Mouse (Mus musculus) forelimb bud, embryonic 11.5 days (tissue): Measurements from ENCODE around the gene Ptgir.

ENCODE experiments used
- DNase-seq: peaks from one replicate; pipeline ENCODE4 v3.0.0-alpha.2; 2012; ENCODE audit warnings: low read depth, low spot score

Ptgir gene

DNA sequence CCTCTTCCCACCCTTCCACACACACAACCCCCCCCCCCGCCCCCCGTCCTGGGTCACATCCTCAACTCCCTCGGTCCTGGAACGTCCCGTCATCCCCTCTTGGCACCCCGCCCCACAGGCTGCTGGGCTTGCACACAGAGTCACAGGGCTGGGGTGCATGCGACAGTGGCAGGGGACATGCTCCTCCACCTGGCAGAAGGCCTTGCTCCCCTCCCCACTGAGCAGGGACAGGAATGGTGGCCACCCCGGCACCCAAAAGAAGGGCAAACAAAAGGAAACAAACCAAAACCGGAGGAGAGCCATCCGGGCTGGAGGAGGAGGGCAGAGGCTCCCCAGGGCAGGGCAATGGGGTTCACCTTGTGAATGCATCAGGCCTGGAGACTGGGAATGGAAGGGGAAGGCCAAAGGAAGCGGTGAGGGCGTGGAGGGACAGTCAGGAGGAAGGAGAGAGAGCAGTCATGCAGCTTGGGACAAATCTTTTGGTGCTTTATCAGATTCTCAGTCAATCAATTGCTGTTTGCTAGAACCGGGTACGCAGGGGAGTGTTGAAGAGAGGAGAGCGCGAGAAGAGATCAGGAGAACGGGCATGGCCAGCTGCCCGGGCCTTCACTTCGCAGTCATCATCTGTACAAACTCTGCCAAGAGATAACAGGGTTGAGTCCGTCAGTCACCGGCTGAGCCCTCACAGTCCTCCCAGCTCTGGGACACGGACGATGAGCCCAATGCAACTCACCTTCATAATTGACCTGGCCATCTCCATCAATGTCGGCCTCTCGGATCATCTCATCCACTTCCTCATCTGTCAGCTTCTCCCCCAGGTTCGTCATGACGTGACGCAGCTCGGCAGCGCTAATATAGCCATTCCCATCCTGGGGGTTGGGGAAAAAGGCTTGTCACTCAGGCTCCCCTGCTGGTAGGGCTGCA, 10.3 kb downstream of the Ptgir start:
- no peak for DNase-seq

GRCm38 (mm10) chr7:16917447-16917846, 11.2 kb downstream of the Ptgir start:
- no peak for DNase-seq

DNA sequence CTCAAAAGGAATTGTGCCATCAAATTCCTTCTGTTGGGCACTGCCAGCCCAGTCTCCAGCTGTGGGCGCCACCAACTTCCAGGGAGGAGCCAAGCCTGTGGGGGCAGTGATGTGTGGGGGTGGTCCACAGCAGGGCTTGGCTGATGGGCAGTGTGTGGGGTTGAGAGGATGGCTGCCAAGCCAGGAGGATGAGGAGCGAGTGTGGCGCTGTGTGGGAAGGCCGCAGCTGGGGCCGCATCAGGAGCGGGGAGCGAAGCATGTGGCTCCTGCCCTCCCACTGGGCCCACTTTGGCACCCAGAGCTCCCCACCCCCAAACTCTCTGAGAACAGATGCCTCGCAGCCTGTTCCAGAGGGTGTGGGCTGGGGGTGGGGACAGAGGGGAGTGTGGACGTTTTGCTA, 11.7 kb downstream of the Ptgir start:
- DNase-seq: no peak

- DNase-seq: no peak
Observed at GRCm38 (mm10) chr7:16918670-16919069, 12.4 kb downstream of the Ptgir start.

GRCm38 (mm10) chr7:16919395-16920149, 13.3 kb downstream of the Ptgir start:
- no peak for DNase-seq

DNA sequence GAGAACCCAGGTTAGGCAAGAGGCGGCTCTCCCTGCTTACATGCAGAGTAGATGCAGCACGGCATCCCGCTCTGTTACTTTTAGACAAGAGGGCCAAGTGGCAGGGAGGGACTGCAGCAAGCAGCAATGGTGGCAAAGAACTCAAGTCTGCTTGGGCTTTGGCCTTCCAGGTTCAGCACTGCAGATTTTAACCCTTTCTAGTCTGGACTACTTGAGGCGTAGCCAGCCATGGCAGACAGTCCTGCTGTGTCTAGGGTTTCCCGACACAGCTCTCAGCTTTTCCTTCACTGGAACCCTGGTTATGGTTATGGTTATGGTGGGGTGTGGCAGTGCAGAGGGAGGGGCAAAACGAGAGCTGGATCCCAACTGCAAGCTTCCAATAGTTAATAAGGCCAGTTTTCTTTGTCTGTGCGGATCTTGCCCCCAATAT, 13.9 kb downstream of the Ptgir start:
- DNase-seq: no peak

GRCm38 (mm10) chr7:16920818-16921791, 14.8 kb downstream of the Ptgir start:
- DNase-seq: peak; percentile 34

- no peak for DNase-seq
Observed at GRCm38 (mm10) chr7:16921881-16922335, 15.6 kb downstream of the Ptgir start.

GRCm38 (mm10) chr7:16922360-16922973, 16.2 kb downstream of the Ptgir start:
- no peak for DNase-seq

DNA sequence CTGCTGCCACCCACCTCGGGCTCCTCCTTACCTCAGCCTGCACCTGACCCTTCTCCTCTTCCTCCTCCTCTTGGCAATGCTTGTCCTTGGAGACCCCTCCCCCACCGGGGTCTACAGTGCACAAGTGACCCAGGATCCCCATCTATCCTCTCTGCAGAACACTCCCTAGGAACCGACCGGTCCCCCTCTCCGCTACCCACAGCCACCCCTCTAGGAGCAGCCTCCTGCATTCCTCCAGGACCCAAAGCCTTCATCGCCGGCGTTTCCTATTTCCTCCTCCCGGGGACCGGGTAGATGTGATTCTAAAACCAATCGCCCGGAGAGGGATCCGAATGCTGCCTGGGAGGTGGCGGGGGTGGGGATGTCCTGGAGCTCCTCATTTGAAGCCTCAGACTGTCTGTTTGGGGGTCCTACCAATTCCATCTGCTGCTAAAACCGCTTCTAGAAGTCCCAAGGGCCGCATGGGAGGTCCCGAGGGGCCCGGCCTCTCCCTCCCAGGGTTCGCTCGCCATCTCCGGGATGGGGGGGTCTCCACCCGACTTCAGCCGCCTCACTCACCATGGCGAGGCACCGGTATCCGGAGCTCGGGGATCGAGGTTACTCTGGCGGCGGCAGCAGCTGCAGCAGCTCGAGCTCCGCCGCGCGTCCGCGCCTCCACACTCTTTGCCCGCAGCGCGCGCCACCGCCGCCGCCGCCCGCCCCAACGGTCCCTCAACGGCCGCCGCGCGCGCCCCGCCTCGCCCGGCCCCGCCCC, 17.2 kb downstream of the Ptgir start:
- no peak for DNase-seq

GRCm38 (mm10) chr7:16924037-16924834, 17.9 kb downstream of the Ptgir start, which contains the start of gene Calm3:
Calm3 (minus strand) TSS chr7:16924114.
- peak; percentile 100 for DNase-seq

GRCm38 (mm10) chr7:16928341-16928740, 22.1 kb downstream of the Ptgir start:
- no peak for DNase-seq

DNA sequence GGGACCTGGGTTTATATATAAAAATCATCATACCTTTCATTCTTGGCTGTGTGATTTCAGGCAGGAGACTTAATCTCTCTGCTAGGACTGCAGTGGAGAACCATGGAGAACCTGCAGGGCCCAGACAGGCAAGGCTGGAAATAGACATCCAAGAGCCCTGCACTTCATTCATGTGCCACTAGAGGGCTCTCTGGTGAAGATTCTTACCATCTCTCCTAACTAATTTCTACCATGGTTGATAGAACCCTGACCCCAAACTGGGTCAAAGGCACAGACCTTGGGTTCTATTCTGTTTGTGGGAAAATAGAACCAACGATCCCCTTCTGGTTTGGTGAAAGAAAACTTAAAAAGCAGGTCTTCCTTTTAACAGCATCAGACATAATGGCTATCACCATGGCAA, 24.6 kb downstream of the Ptgir start:
- DNase-seq: peak; percentile 75

GRCm38 (mm10) chr7:16931968-16932627, 25.8 kb downstream of the Ptgir start:
- peak; percentile 94 for DNase-seq

DNA sequence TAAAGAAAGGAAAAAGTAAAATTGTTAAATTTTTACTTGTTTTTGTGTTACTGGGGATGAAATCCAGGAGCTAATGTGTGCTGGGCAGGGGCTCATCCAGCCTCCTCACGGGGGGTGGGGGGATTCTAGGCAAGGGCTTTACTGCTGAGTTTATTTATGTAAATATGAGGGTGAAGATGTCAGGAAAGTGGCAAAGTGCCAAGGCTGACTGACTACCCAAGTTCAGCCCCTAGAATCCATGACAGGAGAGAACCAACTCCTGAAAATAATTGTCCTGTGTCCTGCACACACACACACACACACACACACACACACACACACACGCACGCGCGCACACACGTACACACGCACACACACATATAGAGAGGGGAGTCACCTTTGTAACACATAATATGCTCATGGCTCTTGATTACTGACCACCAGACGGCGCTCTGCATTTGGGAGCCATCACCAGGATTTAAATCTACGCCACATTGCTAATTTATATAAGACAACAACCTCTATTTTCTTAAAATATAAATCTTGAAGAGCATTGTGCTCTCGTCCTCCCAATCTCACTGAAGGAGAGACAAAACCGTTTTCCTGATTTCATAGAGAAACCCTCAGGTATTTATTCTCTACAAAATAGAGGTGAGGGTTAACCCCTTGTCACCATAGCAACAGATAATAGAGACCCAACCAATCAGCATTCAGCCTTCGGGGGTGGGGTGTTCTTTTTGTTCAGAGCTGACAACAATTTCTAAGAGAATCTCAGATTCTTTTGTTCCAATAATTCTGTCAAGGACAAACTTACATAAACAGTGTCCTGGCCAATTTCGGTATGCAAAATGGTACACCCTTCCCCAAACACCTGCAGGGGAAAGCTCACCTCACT, 26.7 kb downstream of the Ptgir start:
- no peak for DNase-seq

GRCm38 (mm10) chr7:16937312-16937711, 31.0 kb downstream of the Ptgir start:
- DNase-seq: no peak

- no peak for DNase-seq
Observed at GRCm38 (mm10) chr7:16938117-16938791, 32.0 kb downstream of the Ptgir start.
